Mouse (Mus musculus) Patski (cell line): ENCODE measurements around the gene Cox7a2l. TPM values are rescaled to one million over a fixed set of nuclear protein-coding genes. Genes with fewer than 3 reads are reported as not detected.

Source experiments
- ATAC-seq: fragments of 100-300 bp; one replicate; pipeline ENCODE4 v1.8.0; 2021
- CTCF ChIA-PET: fragments of 350-600 bp; sonication (Branson Sonifier 250); formaldehyde crosslinking; loops from one replicate; lab custom pipeline; 2022; ENCODE audit warnings: inconsistent platforms; lab: Charles Lee
- POLR2A ChIA-PET: fragments of 350-600 bp; sonication (Branson Sonifier 250); formaldehyde crosslinking; loops from one replicate; lab custom pipeline; 2022; ENCODE audit warnings: antibody characterized with exemption, inconsistent platforms; lab: Charles Lee
- DNase-seq: peaks from one replicate; pipeline ENCODE4 v3.0.0-alpha.2; 2011; ENCODE audit warnings: low read depth, low spot score
- H3K27me3 ChIP-seq: fragments of 371-371 bp; one replicate; pipeline ENCODE4 v1.5.1; 2021
- CTCF ChIP-seq: fragments of 100-300 bp; IDR thresholded peaks from one replicate; pipeline ENCODE4 v1.5.1; 2021
- in situ Hi-C: fragments of 300-500 bp; cut with MboI; formaldehyde crosslinking; loops from 3 replicates; pipeline ENCODE4 v1.11.1; 2018; ENCODE audit warnings: low pct_unique_long_range_greater_than_20kb, mixed read lengths
- polyA plus RNA-seq: library from polyadenylated mRNA; unstranded; gene quantifications from one replicate; pipeline ENCODE4 v1.2.3, GENCODE M21; 2021

The Cox7a2l gene
- polyA plus RNA-seq, 1 experiment from 2014 or later: 279 TPM

DNA sequence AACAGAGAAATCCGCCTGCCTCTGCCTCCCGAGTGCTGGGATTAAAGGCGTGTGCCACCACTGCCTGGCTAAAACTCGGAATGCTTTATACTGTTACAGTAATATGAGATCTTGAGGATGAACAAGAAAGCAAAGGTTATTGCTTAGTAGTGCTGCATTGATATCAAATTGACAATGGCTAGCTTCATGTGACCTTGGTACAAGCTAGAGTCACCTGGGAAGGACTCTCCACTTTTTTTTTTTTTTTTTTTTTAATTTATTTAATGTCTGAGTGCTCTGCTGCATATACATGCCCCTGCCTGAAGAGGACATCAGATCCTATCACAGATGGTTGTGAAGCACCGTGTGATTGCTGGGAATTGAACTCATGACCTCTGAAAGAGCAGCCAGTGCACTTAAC, 18.2 kb downstream of the Cox7a2l start:
- no peak for ATAC-seq
- CTCF ChIA-PET: interaction anchor here (1.0 to 1.1 kb wide), 2 partner anchors 12 to 20 kb away, joined by 3 read pairs; no protein-coding TSS in a partner anchor
- in situ Hi-C loops: no loop called here

DNA sequence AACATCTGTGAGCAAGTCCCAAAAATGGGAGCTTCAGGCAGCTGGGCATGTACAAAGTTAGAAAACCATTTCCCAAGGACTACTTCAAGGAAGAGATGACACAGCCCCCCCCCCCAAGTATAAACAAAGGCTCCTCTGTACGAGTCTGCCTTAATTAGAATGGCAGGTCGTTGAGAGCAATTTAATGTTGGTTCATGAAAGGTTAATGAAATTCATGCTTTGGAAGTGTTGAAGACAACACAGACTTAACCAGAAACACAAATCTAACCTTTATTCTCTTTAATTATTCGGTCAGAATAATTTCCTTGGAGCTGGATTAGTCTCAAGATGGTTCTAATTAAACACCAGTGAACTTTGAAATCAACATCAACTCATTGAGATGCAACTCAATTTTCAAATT, 29.4 kb downstream of the Cox7a2l start:
- DNase-seq (no peak), ATAC-seq (no peak)
- TF ChIP-seq CTCF: no peak
- in situ Hi-C loops: no loop called here
- CTCF ChIA-PET: interaction anchor here (1.0 kb wide), 1 partner anchor 11 kb away, joined by 3 read pairs; no protein-coding TSS in a partner anchor
- no peaks in the 10 kb centered on the region for H3K27me3 ChIP-seq
- POLR2A ChIA-PET: no interaction called here

More for the DNA sequence above, 18.2 kb downstream of the Cox7a2l start:
- no peak for DNase-seq
- H3K27me3 ChIP-seq: no peaks in the 10 kb centered on the region
- POLR2A ChIA-PET: interaction anchor here (0.7 kb wide), 1 partner anchor 72 kb away, joined by 3 read pairs; no protein-coding TSS in a partner anchor
- no peak for TF ChIP-seq CTCF

- in situ Hi-C loops: no loop called here
- CTCF ChIA-PET: no interaction called here
- POLR2A ChIA-PET: no interaction called here
- no peak for TF ChIP-seq CTCF
- no peaks in the 10 kb centered on the region for H3K27me3 ChIP-seq
- ATAC-seq (no peak), DNase-seq (no peak)
Observed at GRCm38 (mm10) chr17:83483784-83484183, 33.3 kb downstream of the Cox7a2l start.

GRCm38 (mm10) chr17:83482817-83483536, 34.2 kb downstream of the Cox7a2l start:
- no peaks in the 10 kb centered on the region for H3K27me3 ChIP-seq
- CTCF ChIA-PET: interaction anchor here (1.0 kb wide), 1 partner anchor 23 kb away, joined by 4 read pairs; no protein-coding TSS in a partner anchor
- ATAC-seq: no peak
- POLR2A ChIA-PET: no interaction called here
- in situ Hi-C loops: no loop called here
- TF ChIP-seq CTCF: no peak
- no peak for DNase-seq

- ATAC-seq: no peak
- CTCF ChIA-PET: interaction anchor here (1.0 kb wide), 1 partner anchor 22 kb away, joined by 4 read pairs; no protein-coding TSS in a partner anchor
- TF ChIP-seq CTCF: no peak
- H3K27me3 ChIP-seq: no peaks in the 10 kb centered on the region
- in situ Hi-C loops: no loop called here
- no peak for DNase-seq
- POLR2A ChIA-PET: no interaction called here
Observed at GRCm38 (mm10) chr17:83481551-83481950, 35.6 kb downstream of the Cox7a2l start.

DNA sequence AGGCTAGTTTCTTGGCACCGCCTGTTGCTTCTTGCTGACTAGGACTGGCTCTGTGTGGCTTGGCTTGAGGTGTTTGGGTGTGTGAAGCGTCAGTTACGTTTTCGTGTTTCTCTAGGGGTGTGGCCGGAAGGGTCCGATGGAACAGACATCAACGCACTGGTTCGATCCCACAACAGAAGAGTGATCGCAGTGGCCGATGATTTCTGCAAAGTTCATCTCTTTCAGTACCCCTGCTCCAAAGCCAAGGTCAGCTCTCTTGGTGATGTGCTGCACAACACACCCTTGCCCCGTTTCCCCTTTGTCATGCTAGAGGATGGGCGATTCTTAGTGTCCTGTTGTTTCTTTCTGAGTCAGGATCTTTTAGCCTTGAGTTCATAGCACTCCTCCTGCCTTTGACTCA, 40.0 kb downstream of the Cox7a2l start:
- ChIA-PET CTCF (no interaction called here), POLR2A (no interaction called here)
- DNase-seq (no peak), ATAC-seq (no peak)
- TF ChIP-seq CTCF: no peak
- in situ Hi-C loops: no loop called here
- no peaks in the 10 kb centered on the region for H3K27me3 ChIP-seq

DNA sequence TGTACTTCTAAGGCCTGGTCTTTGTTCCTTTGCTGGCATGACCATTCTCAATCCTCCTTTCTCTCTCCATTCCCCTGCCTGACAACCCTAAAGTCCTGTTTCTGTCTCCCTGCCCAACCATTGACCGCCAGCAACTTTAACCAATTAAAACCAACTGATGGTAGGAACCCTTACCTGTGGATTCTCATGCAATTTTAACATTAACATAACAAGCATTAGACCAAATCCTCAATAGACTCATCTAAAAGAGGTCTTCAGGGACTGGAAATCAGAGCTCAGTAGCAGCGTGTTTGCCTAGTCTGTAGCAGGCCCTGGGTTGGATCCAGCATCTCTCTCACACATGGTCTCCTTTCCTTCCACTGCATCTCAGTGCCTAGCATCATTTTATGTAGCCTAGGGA, 47.5 kb downstream of the Cox7a2l start:
- POLR2A ChIA-PET: interaction anchor here (0.7 kb wide), 1 partner anchor 10 kb away, joined by 3 read pairs; no protein-coding TSS in a partner anchor
- ATAC-seq: no peak
- no peaks in the 10 kb centered on the region for H3K27me3 ChIP-seq
- no peak for TF ChIP-seq CTCF
- in situ Hi-C loops: loop anchor here (10.0 kb wide), 1 partner anchor 445 kb away; no protein-coding TSS in a partner anchor
- no peak for DNase-seq
- CTCF ChIA-PET: no interaction called here

GRCm38 (mm10) chr17:83466697-83467251, 50.4 kb downstream of the Cox7a2l start:
- no peaks in the 10 kb centered on the region for H3K27me3 ChIP-seq
- no peak for DNase-seq
- ChIA-PET CTCF (no interaction called here), POLR2A (no interaction called here)
- TF ChIP-seq CTCF: no peak
- in situ Hi-C loops: loop anchor here (10.0 kb wide), 1 partner anchor 442 kb away; no protein-coding TSS in a partner anchor
- ATAC-seq: no peak

DNA sequence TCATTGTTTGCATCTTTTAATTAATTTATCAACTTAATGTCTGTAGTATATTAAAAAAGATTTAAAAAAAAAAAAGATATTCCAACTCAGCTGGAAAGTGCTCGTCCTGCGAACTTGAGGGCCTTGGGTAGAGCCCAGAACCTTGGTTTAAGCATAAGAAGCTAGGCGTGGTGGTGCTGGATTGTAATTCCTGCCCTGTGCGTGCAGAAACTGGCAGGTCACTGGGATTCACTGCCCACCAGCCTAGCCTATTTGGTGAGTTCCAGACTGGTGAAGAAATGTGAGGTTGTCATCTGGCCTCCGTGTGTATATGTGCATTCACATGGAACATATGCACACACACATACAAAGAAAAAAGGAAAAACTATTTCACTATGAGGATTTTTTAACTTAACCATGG, 51.2 kb downstream of the Cox7a2l start:
- POLR2A ChIA-PET: no interaction called here
- DNase-seq (no peak), ATAC-seq (no peak)
- no peaks in the 10 kb centered on the region for H3K27me3 ChIP-seq
- no peak for TF ChIP-seq CTCF
- CTCF ChIA-PET: no interaction called here
- in situ Hi-C loops: loop anchor here (10.0 kb wide), 1 partner anchor 441 kb away; no protein-coding TSS in a partner anchor

- ATAC-seq (no peak), DNase-seq (no peak)
- in situ Hi-C loops: loop anchor here (10.0 kb wide), 1 partner anchor 182 kb away; no protein-coding TSS in a partner anchor
- no peak for TF ChIP-seq CTCF
- ChIA-PET POLR2A (no interaction called here), CTCF (interaction anchor here (1.5 kb wide), 3 partner anchors 9 to 186 kb away, joined by 3 to 4 read pairs (median 4); no protein-coding TSS in a partner anchor)
- no peaks in the 10 kb centered on the region for H3K27me3 ChIP-seq
Observed at GRCm38 (mm10) chr17:83457271-83457670, 59.9 kb downstream of the Cox7a2l start.
